Mouse (Mus musculus): ENCODE data around the gene Nin.

DNA sequence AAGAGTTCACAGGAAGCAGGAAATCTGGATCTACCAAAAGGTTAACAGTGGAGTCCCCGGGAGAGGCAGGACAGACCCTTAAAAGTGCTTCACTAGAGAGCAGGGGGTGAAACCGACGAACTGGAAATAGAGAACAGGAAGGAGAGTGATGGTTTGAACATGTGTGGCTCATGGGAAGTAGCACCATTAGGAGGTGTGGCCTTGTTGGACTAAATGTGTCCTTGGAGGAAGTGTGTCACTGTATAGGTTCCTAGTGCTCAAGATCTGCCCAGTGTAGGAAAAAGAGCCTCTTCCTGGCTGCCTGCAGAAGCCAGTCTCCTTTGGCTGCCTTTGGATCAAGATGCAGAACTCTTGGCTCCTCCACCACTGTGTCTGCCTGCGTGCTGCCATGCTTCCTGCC is 108.4 kb downstream of the Nin start:
- no peak for TF ChIP-seq CTCF (IDR thresholded peaks at IDR 0.05; ENCODE audit: control insufficient read depth, insufficient read depth, insufficient replicate concordance, low read depth, low read length)
- no peak for TF ChIP-seq POLR2A (IDR thresholded peaks at IDR 0.05; ENCODE audit: control insufficient read depth, low read depth, low read length)
